Mouse (Mus musculus): ENCODE measurements around the gene Zbtb44.

GRCm38 (mm10) chr9:31028251-31028650 lies 2.2 kb upstream of the Zbtb44 start:
- no peak for TF ChIP-seq CTCF (IDR thresholded peaks at IDR 0.05; ENCODE audit: low read depth)
- no peak for TF ChIP-seq EP300 (IDR thresholded peaks at IDR 0.05; ENCODE audit: low read depth)
